Mouse (Mus musculus) CD4-positive naive resting alpha-beta T cell, adult 57 days (primary cell): Measurements from ENCODE around the gene Alyref2. TPM values are rescaled to one million over a fixed set of nuclear protein-coding genes. Genes with fewer than 3 reads are reported as not detected.

ENCODE experiments used
- total RNA-seq: library from RNA; stranded (reverse); gene quantifications from one replicate; pipeline ENCODE4 v1.2.4, GENCODE M21; 2023

Alyref2 gene
- total RNA-seq, result 4.9 TPM

GRCm38 (mm10) chr1:171503250-171503591 is at the start of gene Alyref2:
TSS of gene Alyref2 (plus strand) at chr1:171503478.

GRCm38 (mm10) chr1:171535194-171535593 is 31.9 kb downstream of the Alyref2 start, which contains the start of gene Itln1:
TSS of gene Itln1 (minus strand) at chr1:171535294.

Other genes with a start within 250 kb of the Alyref2 start
- gene B4galt3, start 233.2 kb upstream of the Alyref2 start, total RNA-seq, result 70.7 TPM
- 52.3 TPM for gene Ppox, start 222.3 kb upstream of the Alyref2 start, total RNA-seq
- gene Usp21, start 215.5 kb upstream of the Alyref2 start, total RNA-seq, result 51.6 TPM
- gene Ufc1, start 208.5 kb upstream of the Alyref2 start, total RNA-seq, result 46.1 TPM
- 28.3 TPM for gene Dedd, start 174.3 kb upstream of the Alyref2 start, total RNA-seq
- gene Nit1, start 157.8 kb upstream of the Alyref2 start, total RNA-seq, result 28.5 TPM
- gene Pfdn2, start 157.8 kb upstream of the Alyref2 start, total RNA-seq, result 69.8 TPM
- gene Klhdc9, start 142.7 kb upstream of the Alyref2 start, total RNA-seq, result 0.98 TPM
- gene Nectin4, start 133.4 kb upstream of the Alyref2 start, total RNA-seq, result 0.15 TPM
- 202 TPM for gene Arhgap30, start 114.5 kb upstream of the Alyref2 start, total RNA-seq
- gene Usf1, start 92.2 kb upstream of the Alyref2 start, total RNA-seq, result 92.7 TPM
- gene Tstd1, start 84.6 kb upstream of the Alyref2 start, total RNA-seq, result 4.4 TPM
- 1.1 TPM for gene F11r, start 65.9 kb upstream of the Alyref2 start, total RNA-seq
- gene Itln1, start 31.8 kb downstream of the Alyref2 start, total RNA-seq, result not detected
- gene Cd244a, start 55.7 kb downstream of the Alyref2 start, total RNA-seq, result 4.6 TPM
- 109 TPM for gene Ly9, start 103.9 kb downstream of the Alyref2 start, total RNA-seq
- 5.5 TPM for gene Slamf7, start 149.6 kb downstream of the Alyref2 start, total RNA-seq
- gene Cd48, start 178.5 kb downstream of the Alyref2 start, total RNA-seq, result 111 TPM